Mouse (Mus musculus) thymus, postnatal 14 days (tissue): ENCODE results near the gene Camta1.

ENCODE experiments used
- DNase-seq: peaks from one replicate; pipeline ENCODE4 v3.0.0; 2021

Camta1 gene

GRCm38 (mm10) chr4:150957106-150957458 is 904.6 kb downstream of the Camta1 start:
- DNase-seq = no peak

DNA sequence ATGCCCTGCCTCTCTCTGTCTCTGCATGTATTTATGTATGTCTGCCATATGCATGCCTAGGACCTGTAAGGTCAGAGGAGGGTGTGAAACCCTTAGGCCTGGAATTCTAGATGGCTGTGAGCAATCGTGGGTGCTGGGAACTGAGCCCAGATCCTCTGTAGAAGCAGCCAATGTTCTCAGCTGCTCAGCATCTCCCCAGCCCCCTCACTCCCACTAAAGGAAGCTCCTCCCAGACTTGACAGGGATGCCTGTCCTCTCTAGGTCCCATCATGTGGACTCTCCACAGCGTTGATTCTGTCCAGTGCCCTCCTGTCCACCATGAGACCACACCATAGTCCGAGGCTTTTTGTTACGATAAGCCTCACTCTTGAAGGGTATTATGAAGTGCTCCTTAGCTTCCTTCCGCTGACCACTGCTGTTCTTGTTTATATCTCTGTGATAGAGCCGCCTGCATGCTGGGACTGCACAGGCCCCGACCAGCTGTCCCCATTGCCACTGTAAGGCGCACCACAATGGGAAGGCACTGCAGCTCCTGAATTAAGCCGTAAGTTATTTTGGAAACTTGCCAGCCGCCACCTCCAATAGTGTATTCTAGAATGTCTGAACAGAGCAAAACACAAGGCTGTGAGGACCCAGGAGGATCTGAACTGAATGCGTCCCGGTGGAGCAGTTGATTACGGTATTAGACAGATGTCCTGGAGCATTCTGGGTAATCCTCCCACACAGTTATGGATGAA is 905.1 kb downstream of the Camta1 start:
- DNase-seq = no peak

- DNase-seq = no peak
Measured at GRCm38 (mm10) chr4:150950972-150951371, 910.7 kb downstream of the Camta1 start.

DNA sequence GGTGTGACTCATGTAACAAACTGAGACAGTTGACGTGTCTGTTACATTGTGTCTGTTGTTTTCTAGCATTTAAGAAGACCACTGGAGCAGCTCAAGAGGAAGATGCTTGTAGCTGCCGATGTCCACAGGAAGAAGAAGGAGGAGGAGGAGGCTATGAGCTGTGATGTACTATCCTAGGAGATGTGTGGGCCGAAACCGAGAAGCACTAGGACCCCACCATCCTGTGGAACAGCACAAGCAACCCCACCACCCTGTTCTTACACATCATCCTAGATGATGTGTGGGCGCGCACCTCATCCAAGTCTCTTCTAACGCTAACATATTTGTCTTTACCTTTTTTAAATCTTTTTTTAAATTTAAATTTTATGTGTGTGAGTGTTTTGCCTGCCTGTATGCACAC is 917.0 kb downstream of the Camta1 start:
- DNase-seq = no peak

- DNase-seq = peak; percentile 69
Measured at GRCm38 (mm10) chr4:150939991-150940651, 921.6 kb downstream of the Camta1 start.

DNA sequence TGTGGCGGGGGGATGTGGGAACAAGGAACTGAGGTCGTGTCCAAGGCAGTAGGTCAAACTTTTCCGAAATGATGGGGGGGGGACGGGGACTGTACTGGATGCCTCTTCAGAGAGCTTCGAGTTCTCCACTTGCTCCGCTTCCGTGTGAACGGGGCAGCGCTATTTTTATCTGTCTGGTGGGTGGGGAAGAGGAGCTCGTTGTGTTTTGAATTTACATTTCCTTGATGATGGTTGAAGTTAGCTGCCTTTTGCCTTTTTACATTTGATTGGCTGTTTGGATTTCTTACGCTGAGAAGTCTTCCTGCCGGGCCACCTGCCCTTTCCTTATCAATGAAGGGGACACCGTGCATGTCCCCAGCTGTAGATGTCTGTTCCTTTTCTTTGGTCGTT is 923.6 kb downstream of the Camta1 start:
- DNase-seq = peak; percentile 59

DNA sequence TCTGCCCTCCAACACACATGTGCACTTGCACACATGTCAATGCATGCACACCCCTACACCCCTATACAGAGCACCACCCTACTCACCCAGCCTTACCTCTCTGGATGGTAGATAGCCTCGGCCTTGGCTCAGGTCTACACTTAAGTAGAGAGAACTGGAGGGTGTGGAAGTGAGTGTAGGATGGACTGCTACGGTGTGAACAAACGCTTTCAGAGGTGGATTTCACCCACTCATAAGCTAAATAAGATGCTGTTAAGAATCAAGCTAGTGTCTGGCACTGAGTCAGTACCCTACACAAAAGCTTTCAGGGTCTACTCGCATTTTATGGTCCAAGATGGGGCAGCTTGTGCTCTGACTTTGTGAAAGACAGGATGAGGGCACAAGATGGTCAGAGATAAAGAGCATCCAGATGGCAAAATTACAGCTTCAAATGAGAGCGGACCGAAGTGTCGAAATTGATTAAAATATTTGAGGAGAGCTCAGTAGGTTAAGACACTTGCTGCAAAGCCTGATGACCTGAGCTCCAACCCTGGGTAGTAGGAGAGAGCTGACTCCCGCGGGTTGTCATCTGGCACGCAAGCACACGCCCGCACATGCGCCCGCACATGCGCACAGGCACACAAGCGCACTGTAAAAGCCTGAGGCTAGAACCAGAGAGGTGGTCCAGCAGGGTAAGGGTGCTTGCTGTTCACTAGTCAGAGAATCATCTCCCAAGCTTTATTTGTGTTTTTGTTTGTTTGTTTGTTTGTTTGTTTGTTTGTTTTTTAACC is 924.2 kb downstream of the Camta1 start:
- peak; percentile 71 for DNase-seq

- no peak for DNase-seq
Measured at GRCm38 (mm10) chr4:150933503-150933902, 928.2 kb downstream of the Camta1 start.

DNA sequence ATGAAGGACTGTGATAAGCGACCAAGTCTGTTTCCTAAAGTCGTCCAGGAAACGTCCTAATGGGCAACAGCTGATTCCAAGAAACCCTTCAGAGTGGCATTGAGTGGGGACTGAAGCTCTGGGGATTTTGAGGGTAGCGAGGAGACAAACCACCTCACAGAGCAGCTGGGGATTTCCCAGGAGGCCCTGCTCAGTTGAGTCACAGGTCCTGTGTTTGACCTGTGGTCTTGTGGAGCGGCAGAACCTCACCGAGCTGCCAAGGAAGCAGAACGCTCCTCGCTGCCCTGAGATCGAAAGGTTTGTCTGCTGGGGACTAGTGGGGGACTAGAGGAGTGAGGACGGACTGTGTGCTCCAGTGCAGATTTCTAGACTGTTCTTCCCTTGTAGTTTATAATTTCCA is 933.9 kb downstream of the Camta1 start:
- peak; percentile 26 for DNase-seq

GRCm38 (mm10) chr4:150926924-150927705 is 934.6 kb downstream of the Camta1 start:
- DNase-seq = no peak

DNA sequence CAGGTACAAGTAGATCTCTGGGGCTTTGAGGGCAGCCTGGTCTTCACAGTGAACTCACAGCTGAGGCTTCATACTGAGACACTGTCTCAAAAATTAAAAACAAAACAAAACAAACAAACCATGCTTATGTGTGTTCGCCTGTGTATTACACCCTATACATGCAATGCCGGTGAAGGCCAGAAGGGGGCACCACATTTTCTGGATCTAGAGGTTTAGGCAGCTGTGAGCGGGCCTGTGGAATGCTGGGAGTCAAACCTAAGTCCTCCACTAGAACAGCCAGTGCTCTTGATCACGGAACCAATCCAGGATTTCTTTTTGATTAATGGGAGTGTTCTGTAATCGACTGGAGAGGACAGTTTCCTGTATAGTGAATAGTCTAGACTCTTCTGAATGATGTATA is 935.8 kb downstream of the Camta1 start:
- peak; percentile 39 for DNase-seq

GRCm38 (mm10) chr4:150924936-150925335 is 936.7 kb downstream of the Camta1 start:
- no peak for DNase-seq

- DNase-seq = peak; percentile 40
Measured at GRCm38 (mm10) chr4:150924308-150924707, 937.4 kb downstream of the Camta1 start.

DNA sequence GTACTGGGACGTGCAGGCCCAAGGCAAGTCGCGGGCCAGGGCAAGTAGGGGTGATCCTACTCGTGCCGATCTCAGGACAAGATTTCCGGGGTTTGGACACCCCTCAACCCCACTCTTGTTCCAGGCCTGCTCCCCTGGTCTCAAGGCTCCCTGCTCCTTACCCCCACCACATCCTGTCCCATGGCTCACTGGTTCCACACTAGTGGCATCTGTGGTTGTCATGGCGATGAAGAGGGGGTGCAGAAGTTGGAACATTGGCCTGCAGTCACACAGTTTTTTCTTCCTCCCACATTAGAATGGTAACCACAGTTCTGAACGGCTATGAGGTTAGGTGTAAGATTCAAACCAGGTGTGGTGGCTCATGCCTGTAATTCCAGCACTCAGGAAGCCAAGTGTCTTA is 940.5 kb downstream of the Camta1 start:
- peak; percentile 64 for DNase-seq

DNA sequence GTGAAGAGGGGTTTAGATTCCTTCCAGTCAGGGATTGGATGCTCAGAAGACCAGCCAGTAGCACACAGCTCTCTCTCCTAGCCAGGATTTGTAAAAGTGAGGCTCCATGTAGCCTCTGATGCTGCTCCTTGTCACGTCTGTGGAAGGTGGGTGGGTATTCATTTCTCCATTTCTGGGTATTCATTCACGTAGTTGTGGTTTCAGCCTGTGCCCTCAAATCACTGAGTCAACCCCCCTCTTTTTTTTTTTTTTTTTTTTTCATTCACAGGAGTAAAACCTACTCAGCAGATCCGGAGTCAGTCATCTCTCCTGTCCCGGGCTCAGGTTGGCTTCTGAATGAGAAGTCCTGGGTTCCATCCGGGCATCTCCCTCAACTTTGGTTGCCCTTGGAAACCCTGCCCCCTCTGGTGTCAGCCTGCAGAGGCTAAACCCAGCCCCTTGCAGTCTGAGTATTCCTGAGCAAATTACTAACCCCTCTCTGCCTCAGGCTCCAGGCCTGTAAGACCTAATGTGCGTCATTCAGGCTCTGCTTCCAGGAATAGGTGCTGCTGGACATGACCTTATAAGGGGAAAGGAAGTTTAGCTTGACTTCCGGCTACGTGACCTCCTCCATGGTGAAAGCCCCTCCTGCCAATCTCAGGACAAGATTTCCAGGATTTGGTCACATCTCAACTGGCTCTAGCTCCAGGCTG is 944.2 kb downstream of the Camta1 start:
- no peak for DNase-seq

GRCm38 (mm10) chr4:150915181-150915906 is 946.3 kb downstream of the Camta1 start:
- no peak for DNase-seq

GRCm38 (mm10) chr4:150914290-150914733 is 947.4 kb downstream of the Camta1 start, which contains the start of the genes Park7 and Tnfrsf9:
TSS of gene Park7 (minus strand) at chr4:150914437.
TSS of gene Tnfrsf9 (plus strand) at chr4:150914562.
- DNase-seq = peak; percentile 97

GRCm38 (mm10) chr4:150913743-150914142 is 947.9 kb downstream of the Camta1 start:
- no peak for DNase-seq

DNA sequence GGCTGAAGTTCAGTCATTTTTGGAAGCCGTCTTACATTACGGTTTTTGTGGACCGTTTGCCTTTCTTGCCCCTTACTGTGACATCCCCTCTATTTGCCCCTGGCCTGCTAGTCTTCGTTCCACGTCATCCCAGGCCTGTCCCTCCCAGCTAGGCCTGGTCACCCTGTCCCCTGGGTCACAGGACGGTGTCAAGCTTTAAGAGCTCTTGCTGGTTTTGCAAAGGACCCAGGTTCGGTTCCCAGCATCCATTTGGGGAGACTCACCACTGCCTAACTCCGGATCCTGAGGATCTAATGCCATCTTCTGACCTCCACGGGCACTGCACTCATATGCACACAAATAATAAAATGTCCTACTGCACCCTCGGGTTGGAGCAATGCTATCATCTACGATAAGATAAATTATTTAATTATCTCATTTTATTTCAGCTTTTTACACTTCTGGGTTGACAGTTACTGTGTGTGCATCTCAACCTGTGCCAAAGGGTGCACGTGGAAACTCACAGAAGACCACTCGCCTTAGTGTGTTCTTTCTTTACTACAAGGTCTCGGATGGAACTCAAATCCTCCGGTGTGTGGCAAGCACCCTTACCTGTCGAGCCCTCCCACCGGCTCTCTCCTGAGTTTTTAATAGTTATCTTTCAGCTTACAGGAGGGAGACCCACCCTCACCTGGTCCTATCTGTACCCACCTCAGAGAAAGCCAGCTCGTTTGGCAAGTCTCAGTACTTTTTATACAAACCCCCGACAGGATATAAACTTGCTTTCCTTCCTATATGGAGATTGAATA is 951.3 kb downstream of the Camta1 start:
- no peak for DNase-seq

DNA sequence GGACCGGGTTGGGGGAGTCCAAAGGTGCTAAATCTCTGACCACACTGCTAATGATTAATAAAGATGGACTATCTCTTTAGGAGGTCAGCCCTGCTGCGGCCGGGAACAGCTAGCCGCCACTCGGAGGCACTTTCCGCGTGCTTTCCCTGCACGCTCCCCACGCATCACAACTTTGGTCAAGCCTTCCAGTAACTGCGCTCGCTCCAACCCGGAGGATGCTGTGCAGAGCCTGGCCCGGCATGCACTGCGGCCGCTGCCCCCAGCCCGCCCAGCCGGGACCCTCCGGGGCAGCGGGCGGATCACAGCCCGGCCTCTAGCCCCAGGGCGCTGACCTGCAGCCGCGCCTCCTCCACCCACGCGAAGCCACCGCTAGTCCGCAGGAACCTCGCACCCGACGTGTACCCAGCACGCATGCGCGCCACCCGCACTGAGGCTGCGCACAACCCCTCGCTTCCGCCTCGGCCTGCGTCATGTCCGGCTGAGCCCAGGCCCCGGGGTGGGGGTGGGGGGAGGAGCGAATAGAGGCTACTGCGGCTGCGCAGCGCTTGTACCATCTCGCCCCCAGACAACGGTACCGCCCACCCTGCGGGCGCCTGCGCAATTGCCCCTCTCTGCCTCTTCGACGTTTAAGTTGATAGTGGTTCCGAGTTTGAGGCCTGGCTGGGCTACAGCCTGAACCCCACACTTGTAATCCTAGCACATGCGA is 952.1 kb downstream of the Camta1 start:
- peak; percentile 99 for DNase-seq
